Mouse (Mus musculus) intestine, embryonic 14.5 days (tissue): Measurements from ENCODE around the gene Sertad2. TPM values are rescaled to one million over a fixed set of nuclear protein-coding genes. Genes with fewer than 3 reads are reported as not detected.

Source experiments
- ATAC-seq: fragments of 200-750 bp; cut with Nextera tagmentation; replicated peaks from 2 replicates; pipeline ENCODE4 v1.8.0; 2017; ENCODE audit warnings: low read depth, moderate number of reproducible peaks, moderate TSS enrichment, moderate library complexity; ENCODE audit not compliant: low FRiP score, low TSS enrichment
- DNase-seq: peaks from one replicate; pipeline ENCODE4 v3.0.0-alpha.2; 2018; ENCODE audit warnings: low spot score
- H3K27ac ChIP-seq: fragments of 300-500 bp; sonication (generic); 2 replicates; pipeline ENCODE4 v1.5.1; 2014; ENCODE audit warnings: low read depth, mild to moderate bottlenecking, control low read depth
- H3K27me3 ChIP-seq: fragments of 300-500 bp; sonication (generic); replicated peaks from 2 replicates; pipeline ENCODE4 v1.6.1; 2014; ENCODE audit warnings: low read length, control low read depth; ENCODE audit not compliant: control insufficient read depth, insufficient read depth
- H3K36me3 ChIP-seq: fragments of 300-500 bp; sonication (generic); 2 replicates; pipeline ENCODE4 v1.6.1; 2014; ENCODE audit warnings: low read length, control low read depth; ENCODE audit not compliant: control insufficient read depth, insufficient read depth
- H3K4me1 ChIP-seq: fragments of 300-500 bp; sonication (generic); replicated peaks from 2 replicates; pipeline ENCODE4 v1.6.1; 2014; ENCODE audit warnings: low read length, control low read depth, mixed read lengths; ENCODE audit not compliant: control insufficient read depth, insufficient read depth
- H3K4me2 ChIP-seq: fragments of 300-500 bp; sonication (generic); 2 replicates; pipeline ENCODE4 v1.6.1; 2014; ENCODE audit warnings: low read length
- H3K4me3 ChIP-seq: fragments of 300-500 bp; sonication (generic); 2 replicates; pipeline ENCODE4 v1.5.1; 2014; ENCODE audit warnings: low read depth, low read length, control low read depth, mixed read lengths
- H3K9ac ChIP-seq: fragments of 300-500 bp; sonication (generic); 2 replicates; pipeline ENCODE4 v1.6.1; 2014; ENCODE audit warnings: mild to moderate bottlenecking, low read length
- H3K9me3 ChIP-seq: fragments of 300-500 bp; sonication (generic); 2 replicates; pipeline ENCODE4 v1.6.1; 2016; ENCODE audit warnings: low read length, control low read depth; ENCODE audit not compliant: control insufficient read depth
- WGBS: fragments of 180-500 bp; shearing (Covaris S2); extraction: QIAGEN DNeasy Blood & Tissue Kit; methylation state at CpG from one replicate; pipeline ENCODE4 v1.1.7; 2014; 5-methylcytosine and 5-hydroxymethylcytosine counted together
- polyA plus RNA-seq: library from polyadenylated mRNA; unstranded; fragments of >200 nt; fragmentation: Nextera tagmentation; extraction: Ambion mirVana; gene quantifications from 2 replicates; pipeline ENCODE4 v1.2.1, GENCODE M21; 2014

The Sertad2 gene
- polyA plus RNA-seq, result 26.2 and 27.1 TPM in 2 replicates

DNA sequence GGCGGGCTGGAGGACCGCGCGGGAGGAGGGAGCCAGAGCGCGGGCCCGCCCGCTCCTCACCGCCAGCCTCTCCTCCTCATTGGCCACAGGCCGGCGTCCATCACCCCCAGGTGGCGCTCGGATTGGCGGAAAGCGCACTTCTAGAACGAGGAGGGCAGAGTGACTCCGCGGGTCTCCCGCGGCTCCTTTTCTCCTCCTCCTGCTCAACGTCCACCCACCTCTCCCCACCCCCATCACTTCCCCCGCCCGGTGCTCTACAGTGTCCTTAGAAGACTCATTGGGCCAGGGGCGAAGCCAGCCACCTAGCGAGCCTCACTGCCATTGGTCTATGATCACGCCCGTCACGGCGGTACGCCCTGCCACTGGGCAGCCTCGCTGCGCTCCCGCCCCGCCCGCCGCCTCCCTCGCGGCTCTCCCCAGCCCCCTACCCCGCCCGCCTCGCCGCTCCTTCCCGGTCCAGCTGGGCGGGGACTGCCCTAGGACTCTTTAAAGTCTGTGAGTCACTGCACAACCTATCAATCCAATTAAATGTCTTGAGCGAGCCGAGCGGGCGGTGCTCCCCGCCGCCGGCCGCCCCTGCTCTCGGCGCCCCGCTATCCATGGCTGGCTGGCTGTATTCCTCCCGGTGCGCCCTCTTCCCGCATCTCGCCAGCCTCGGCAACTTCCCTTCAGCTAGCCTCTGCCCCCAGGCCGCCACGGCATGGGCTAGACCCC, at the start of gene Sertad2:
Gene Sertad2 (plus strand): TSS at position 515 of the 714 bp plus-strand sequence.
- peak within 1 kb of the TSS; percentile 81 for H3K4me2 ChIP-seq
- H3K27ac ChIP-seq, result peak within 1 kb of the TSS; percentile 80
- no peaks in the 10 kb centered on the region for H3K9me3 ChIP-seq
- DNase-seq (peak; percentile 97), ATAC-seq (peak; percentile 100)
- H3K4me3 ChIP-seq, result peak within 1 kb of the TSS; percentile 63
- H3K27me3 ChIP-seq, result 0 out of 2 replicates have a peak, but pooled peaks cover 2% of the 10 kb centered on the region
- peaks cover 8% of the 10 kb centered on the region; the same call in 1 of the 2 replicates for H3K4me1 ChIP-seq
- no peaks in the 10 kb centered on the region for H3K36me3 ChIP-seq
- H3K9ac ChIP-seq, result peak within 1 kb of the TSS; percentile 51
- WGBS, result under 1% methylated on average over 50 of the region's 62 CpGs

GRCm38 (mm10) chr11:20493922-20494626, 49.0 kb upstream of the Sertad2 start:
- Histone ChIP-seq H3K27me3 (no peaks in the 10 kb centered on the region), H3K9ac (no peak overlapping the region), H3K36me3 (no peaks in the 10 kb centered on the region), H3K4me3 (no peak overlapping the region), H3K4me1 (0 out of 2 replicates have a peak, but pooled peaks cover under 1% of the 10 kb centered on the region), H3K9me3 (no peaks in the 10 kb centered on the region), H3K27ac (no peak overlapping the region; the same call in 1 of the 2 replicates), H3K4me2 (no peak overlapping the region)
- DNase-seq (no peak), ATAC-seq (no peak)
- 58% methylated on average over 6 of the region's 6 CpGs for WGBS

- Histone ChIP-seq H3K4me1 (0 out of 2 replicates have a peak, but pooled peaks cover 2% of the 10 kb centered on the region), H3K9ac (no peak overlapping the region), H3K9me3 (no peaks in the 10 kb centered on the region), H3K4me3 (no peak overlapping the region), H3K36me3 (no peaks in the 10 kb centered on the region), H3K27me3 (no peaks in the 10 kb centered on the region), H3K27ac (no peak overlapping the region), H3K4me2 (no peak overlapping the region)
- 40% methylated on average over 3 of the region's 3 CpGs for WGBS
- ATAC-seq (no peak), DNase-seq (no peak)
Observed at GRCm38 (mm10) chr11:20500516-20500915, 42.5 kb upstream of the Sertad2 start.

- no peak overlapping the region for H3K4me2 ChIP-seq
- no peak overlapping the region for H3K9ac ChIP-seq
- no peak overlapping the region for H3K27ac ChIP-seq
- DNase-seq, result no peak
- WGBS, result 78% methylated on average over 5 of the region's 5 CpGs
- no peak for ATAC-seq
- H3K4me1 ChIP-seq, result 0 out of 2 replicates have a peak, but pooled peaks cover 2% of the 10 kb centered on the region
- no peaks in the 10 kb centered on the region for H3K36me3 ChIP-seq
- no peaks in the 10 kb centered on the region for H3K9me3 ChIP-seq
- no peak overlapping the region for H3K4me3 ChIP-seq
- no peaks in the 10 kb centered on the region for H3K27me3 ChIP-seq
Observed at GRCm38 (mm10) chr11:20501160-20501955, 41.7 kb upstream of the Sertad2 start.

GRCm38 (mm10) chr11:20513574-20513973, 29.5 kb upstream of the Sertad2 start:
- Histone ChIP-seq H3K4me1 (no peaks in the 10 kb centered on the region), H3K36me3 (no peaks in the 10 kb centered on the region), H3K9me3 (no peaks in the 10 kb centered on the region), H3K27me3 (no peaks in the 10 kb centered on the region), H3K4me3 (no peak overlapping the region), H3K27ac (no peak overlapping the region), H3K4me2 (no peak overlapping the region), H3K9ac (no peak overlapping the region)
- ATAC-seq (no peak), DNase-seq (no peak)
- WGBS, result 90% methylated on average over 6 of the region's 6 CpGs

DNA sequence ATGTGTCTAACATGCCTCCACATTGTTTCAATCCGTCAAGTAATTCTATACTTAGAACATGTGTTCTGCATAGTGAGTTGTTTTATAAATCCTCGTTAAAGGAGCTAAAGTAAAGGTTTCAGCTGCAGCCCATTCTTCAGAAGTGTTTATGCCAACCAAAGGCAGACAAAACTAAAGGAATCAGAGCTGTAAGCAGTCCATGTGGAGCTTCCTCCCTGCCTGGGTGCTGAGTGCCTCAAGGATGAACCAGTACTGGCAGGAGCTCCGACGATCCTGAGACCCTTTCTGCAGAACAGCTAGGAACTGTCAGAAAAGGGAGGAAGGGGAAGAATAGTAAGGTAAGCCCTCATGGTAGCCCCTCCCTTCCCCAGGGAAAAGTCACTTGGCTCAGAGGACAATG, 28.3 kb upstream of the Sertad2 start:
- Histone ChIP-seq H3K27ac (no peak overlapping the region), H3K36me3 (no peaks in the 10 kb centered on the region), H3K9me3 (no peaks in the 10 kb centered on the region), H3K9ac (no peak overlapping the region), H3K4me1 (no peaks in the 10 kb centered on the region), H3K4me3 (no peak overlapping the region), H3K4me2 (no peak overlapping the region), H3K27me3 (no peaks in the 10 kb centered on the region)
- no peak for ATAC-seq
- 53% methylated on average over 4 of the region's 4 CpGs for WGBS
- DNase-seq, result no peak

GRCm38 (mm10) chr11:20521321-20521720, 21.7 kb upstream of the Sertad2 start:
- DNase-seq, result no peak
- H3K27ac ChIP-seq, result no peak overlapping the region
- WGBS, result 91% methylated on average over 2 of the region's 2 CpGs
- ATAC-seq, result no peak
- H3K9ac ChIP-seq, result no peak overlapping the region
- no peaks in the 10 kb centered on the region for H3K4me1 ChIP-seq
- H3K9me3 ChIP-seq, result no peaks in the 10 kb centered on the region
- no peaks in the 10 kb centered on the region for H3K36me3 ChIP-seq
- H3K4me2 ChIP-seq, result no peak overlapping the region
- H3K4me3 ChIP-seq, result no peak overlapping the region
- H3K27me3 ChIP-seq, result no peaks in the 10 kb centered on the region

DNA sequence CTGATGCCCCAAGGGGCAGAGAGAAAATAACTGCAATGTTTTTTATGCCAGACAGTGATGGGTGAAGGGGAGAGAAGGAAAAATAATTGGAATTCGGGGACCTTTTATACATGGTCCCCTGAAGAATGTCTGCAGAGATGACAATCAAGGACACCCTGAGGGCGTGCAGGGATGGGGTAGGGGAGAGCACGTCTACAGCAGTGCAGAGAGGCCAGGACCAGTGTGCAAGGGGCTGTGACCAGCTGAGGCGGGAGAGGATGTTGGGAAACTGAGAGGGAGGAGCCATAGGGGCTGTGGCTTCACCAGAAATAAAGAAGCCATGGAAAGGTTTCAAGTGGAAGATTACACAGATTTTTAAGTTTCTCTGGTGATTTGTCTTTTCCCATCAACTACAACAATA, 20.3 kb upstream of the Sertad2 start:
- DNase-seq, result no peak
- H3K4me1 ChIP-seq, result no peaks in the 10 kb centered on the region
- WGBS, result 71% methylated on average over 4 of the region's 4 CpGs
- H3K9ac ChIP-seq, result no peak overlapping the region
- H3K9me3 ChIP-seq, result no peaks in the 10 kb centered on the region
- H3K27ac ChIP-seq, result no peak overlapping the region
- ATAC-seq, result no peak
- no peak overlapping the region for H3K4me3 ChIP-seq
- H3K36me3 ChIP-seq, result no peaks in the 10 kb centered on the region
- H3K4me2 ChIP-seq, result no peak overlapping the region
- H3K27me3 ChIP-seq, result no peaks in the 10 kb centered on the region
